Mouse (Mus musculus) midbrain, embryonic 10.5 days (tissue): Measurements from ENCODE around the gene Pdcd1lg2. TPM values are rescaled to one million over a fixed set of nuclear protein-coding genes. Genes with fewer than 3 reads are reported as not detected.

Source experiments
- DNase-seq: peaks from one replicate; pipeline ENCODE4 v3.0.0-alpha.2; 2017; ENCODE audit warnings: low spot score
- H3K27ac ChIP-seq: fragments of 300-500 bp; sonication (generic); replicated peaks from 2 replicates; pipeline ENCODE4 v1.5.1; 2016; ENCODE audit warnings: mild to moderate bottlenecking
- H3K27me3 ChIP-seq: fragments of 300-500 bp; sonication (generic); 2 replicates; pipeline ENCODE4 v1.6.1; 2016; ENCODE audit warnings: low read depth, mild to moderate bottlenecking; ENCODE audit not compliant: poor library complexity, severe bottlenecking
- H3K36me3 ChIP-seq: fragments of 300-500 bp; sonication (generic); 2 replicates; pipeline ENCODE4 v1.6.1; 2016; ENCODE audit warnings: mild to moderate bottlenecking, moderate library complexity
- H3K4me1 ChIP-seq: fragments of 300-500 bp; sonication (generic); 2 replicates; pipeline ENCODE4 v1.6.1; 2016
- H3K4me3 ChIP-seq: fragments of 300-500 bp; sonication (generic); 2 replicates; pipeline ENCODE4 v1.5.1; 2016; ENCODE audit warnings: mild to moderate bottlenecking, moderate library complexity
- H3K9me3 ChIP-seq: fragments of 300-500 bp; sonication (generic); replicated peaks from 2 replicates; pipeline ENCODE4 v1.6.1; 2016; ENCODE audit warnings: mild to moderate bottlenecking
- WGBS: fragments of 180-500 bp; shearing (Covaris S2); methylation state at CpG from one replicate; pipeline ENCODE4 v1.1.7; 2016; 5-methylcytosine and 5-hydroxymethylcytosine counted together
- polyA plus RNA-seq: library from polyadenylated mRNA; unstranded; fragments of >200 nt; fragmentation: Nextera tagmentation; extraction: Ambion mirVana; gene quantifications from 2 replicates; pipeline ENCODE4 v1.2.1, GENCODE M21; 2016

The Pdcd1lg2 gene
- polyA plus RNA-seq, 1 experiment from 2014 or later, result not detected

DNA sequence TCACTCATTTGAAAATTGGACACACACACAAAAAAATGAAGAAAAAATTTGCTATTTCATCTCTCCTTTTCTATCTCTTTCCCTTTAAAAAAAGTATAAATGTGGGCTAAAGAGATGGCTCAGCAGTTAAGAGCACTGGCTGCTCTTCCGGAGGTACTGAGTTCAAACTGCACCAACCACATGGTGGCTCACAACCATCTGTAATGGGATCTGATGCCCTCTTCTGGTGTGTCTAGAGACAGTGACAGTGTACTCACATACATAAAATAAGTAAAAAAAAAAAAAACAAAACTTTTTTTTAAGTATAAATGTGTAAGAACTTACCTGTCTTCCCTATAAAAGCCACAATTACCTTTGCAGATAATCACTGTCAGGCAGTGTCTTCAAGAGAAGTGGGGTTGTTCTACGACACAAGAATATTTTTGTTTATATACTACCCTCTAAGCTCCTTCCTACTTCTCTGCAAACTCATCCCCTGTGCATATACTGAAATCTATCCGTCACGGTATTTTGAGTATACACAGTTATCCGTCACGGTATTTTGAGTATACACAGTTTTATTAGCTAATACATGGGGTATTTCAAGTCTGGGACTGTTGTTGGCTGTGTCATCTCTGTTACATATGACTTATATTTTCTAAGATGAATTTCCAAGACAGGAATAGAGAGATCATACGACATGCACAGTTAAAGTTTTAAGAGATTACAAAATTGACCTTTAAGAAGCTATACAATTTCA lies 40.0 kb upstream of the Pdcd1lg2 start:
- no peak for DNase-seq
- peaks cover 11% of the 10 kb centered on the region for H3K4me1 ChIP-seq
- 94% methylated on average over 7 of the region's 7 CpGs for WGBS
- H3K36me3 ChIP-seq, result no peaks in the 10 kb centered on the region
- no peaks in the 10 kb centered on the region for H3K9me3 ChIP-seq
- no peak overlapping the region for H3K4me3 ChIP-seq
- peaks cover 27% of the 10 kb centered on the region for H3K27me3 ChIP-seq
- no peak overlapping the region for H3K27ac ChIP-seq

- Histone ChIP-seq H3K36me3 (no peaks in the 10 kb centered on the region), H3K4me1 (peaks cover 11% of the 10 kb centered on the region), H3K4me3 (no peak overlapping the region), H3K27me3 (peaks cover 20% of the 10 kb centered on the region), H3K27ac (no peak overlapping the region), H3K9me3 (no peaks in the 10 kb centered on the region)
- WGBS, result 85% methylated on average over 18 of the region's 18 CpGs
- DNase-seq, result no peak
Measured at GRCm38 (mm10) chr19:29371284-29372081, 39.2 kb upstream of the Pdcd1lg2 start.

- Histone ChIP-seq H3K9me3 (no peaks in the 10 kb centered on the region), H3K36me3 (no peaks in the 10 kb centered on the region), H3K27me3 (peaks cover 13% of the 10 kb centered on the region), H3K4me1 (peaks cover 6% of the 10 kb centered on the region), H3K27ac (no peak overlapping the region), H3K4me3 (no peak overlapping the region)
- DNase-seq, result no peak
- 87% methylated on average over 4 of the region's 4 CpGs for WGBS
Measured at GRCm38 (mm10) chr19:29372138-29372537, 38.6 kb upstream of the Pdcd1lg2 start.

DNA sequence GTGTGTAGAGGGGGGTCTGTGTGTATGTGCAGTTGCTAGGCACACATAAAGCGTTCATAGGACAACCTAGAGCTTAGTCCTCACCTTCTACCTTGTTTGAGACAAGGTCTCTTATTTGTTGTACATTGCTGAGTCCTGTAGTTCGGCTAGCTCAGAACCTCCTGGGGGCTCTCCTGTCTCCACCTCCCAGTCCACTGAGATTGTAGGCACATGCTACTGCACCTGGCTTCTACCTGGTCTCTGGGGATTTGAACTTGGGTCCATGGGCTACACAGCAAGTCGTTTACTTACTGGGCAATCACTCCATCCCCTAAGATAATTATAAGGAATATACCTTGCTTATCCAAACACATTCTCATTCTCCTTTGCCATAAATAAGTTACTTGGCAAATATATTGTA lies 38.1 kb upstream of the Pdcd1lg2 start:
- WGBS, result 93% methylated on average over 3 of the region's 3 CpGs
- Histone ChIP-seq H3K4me3 (no peak overlapping the region), H3K9me3 (no peaks in the 10 kb centered on the region), H3K27me3 (peaks cover 8% of the 10 kb centered on the region), H3K4me1 (peaks cover under 1% of the 10 kb centered on the region), H3K36me3 (no peaks in the 10 kb centered on the region), H3K27ac (no peak overlapping the region)
- DNase-seq, result no peak

DNA sequence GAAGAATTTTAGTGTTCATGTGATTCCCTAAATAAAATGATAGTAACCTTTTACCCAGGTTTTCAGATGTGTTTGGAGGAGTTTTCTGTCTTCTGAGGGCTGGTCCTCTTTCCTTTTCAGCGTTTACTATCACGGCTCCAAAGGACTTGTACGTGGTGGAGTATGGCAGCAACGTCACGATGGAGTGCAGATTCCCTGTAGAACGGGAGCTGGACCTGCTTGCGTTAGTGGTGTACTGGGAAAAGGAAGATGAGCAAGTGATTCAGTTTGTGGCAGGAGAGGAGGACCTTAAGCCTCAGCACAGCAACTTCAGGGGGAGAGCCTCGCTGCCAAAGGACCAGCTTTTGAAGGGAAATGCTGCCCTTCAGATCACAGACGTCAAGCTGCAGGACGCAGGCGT lies 37.3 kb upstream of the Pdcd1lg2 start:
- DNase-seq, result no peak
- Histone ChIP-seq H3K36me3 (no peaks in the 10 kb centered on the region), H3K4me1 (no peaks in the 10 kb centered on the region), H3K27me3 (peaks cover under 1% of the 10 kb centered on the region; the same call in 1 of the 2 replicates), H3K27ac (no peak overlapping the region), H3K9me3 (no peaks in the 10 kb centered on the region), H3K4me3 (peak overlapping the region; percentile 16; the same call in 1 of the 2 replicates)
- WGBS, result 43% methylated on average over 11 of the region's 11 CpGs

DNA sequence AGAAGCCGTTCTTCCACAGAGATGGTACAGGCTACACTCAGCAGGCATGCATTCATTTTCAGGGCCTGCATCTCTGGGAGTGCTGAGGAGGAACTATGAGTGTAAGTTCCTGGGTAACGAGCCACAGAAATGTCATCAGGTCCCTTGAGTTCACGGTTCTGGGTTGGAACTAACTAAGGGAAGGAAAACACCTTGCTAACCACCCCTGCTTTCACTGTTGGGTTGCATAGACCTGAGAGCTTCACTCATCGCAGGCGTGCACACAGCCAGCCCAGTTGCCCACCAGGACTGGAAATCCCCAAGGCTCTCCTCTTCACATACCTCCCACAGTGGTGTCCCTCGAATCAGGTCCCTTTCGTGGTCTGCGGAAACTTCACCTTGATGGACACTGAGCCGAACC lies 35.8 kb upstream of the Pdcd1lg2 start:
- no peak overlapping the region for H3K27ac ChIP-seq
- DNase-seq, result no peak
- no peaks in the 10 kb centered on the region for H3K9me3 ChIP-seq
- H3K4me1 ChIP-seq, result no peaks in the 10 kb centered on the region
- H3K36me3 ChIP-seq, result no peaks in the 10 kb centered on the region
- 86% methylated on average over 9 of the region's 9 CpGs for WGBS
- no peaks in the 10 kb centered on the region for H3K27me3 ChIP-seq
- H3K4me3 ChIP-seq, result no peak overlapping the region

- Histone ChIP-seq H3K27ac (no peak overlapping the region), H3K4me3 (no peak overlapping the region), H3K9me3 (no peaks in the 10 kb centered on the region), H3K36me3 (no peaks in the 10 kb centered on the region), H3K4me1 (no peaks in the 10 kb centered on the region), H3K27me3 (no peaks in the 10 kb centered on the region)
- WGBS, result 76% methylated on average over 3 of the region's 3 CpGs
- no peak for DNase-seq
Measured at GRCm38 (mm10) chr19:29376382-29376781, 34.3 kb upstream of the Pdcd1lg2 start.

DNA sequence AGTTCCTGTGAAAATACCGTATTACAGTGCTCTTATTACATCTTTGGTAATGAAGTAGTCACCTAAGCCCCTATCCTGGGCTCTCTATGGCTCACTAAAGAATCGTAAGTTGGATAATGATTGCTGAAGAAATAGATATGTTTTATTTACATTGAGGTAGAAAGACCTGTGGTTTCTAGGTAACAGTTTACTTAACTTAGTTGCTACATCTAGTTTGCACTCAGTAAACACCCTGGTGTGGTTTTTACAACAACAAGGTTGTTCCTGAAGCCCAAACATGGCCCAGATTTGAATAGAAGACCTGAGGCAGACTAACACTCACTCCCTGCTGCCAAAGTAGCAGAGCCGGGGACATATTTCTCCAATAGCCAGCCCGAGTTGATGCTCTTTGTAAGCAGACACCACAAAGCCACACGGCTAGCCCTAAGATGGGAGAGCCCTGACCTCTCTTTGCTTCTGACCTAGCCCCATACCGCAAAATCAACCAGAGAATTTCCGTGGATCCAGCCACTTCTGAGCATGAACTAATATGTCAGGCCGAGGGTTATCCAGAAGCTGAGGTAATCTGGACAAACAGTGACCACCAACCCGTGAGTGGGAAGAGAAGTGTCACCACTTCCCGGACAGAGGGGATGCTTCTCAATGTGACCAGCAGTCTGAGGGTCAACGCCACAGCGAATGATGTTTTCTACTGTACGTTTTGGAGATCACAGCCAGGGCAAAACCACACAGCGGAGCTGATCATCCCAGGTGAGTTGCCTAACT lies 30.7 kb upstream of the Pdcd1lg2 start:
- H3K9me3 ChIP-seq, result no peaks in the 10 kb centered on the region
- no peak overlapping the region for H3K4me3 ChIP-seq
- 92% methylated on average over 14 of the region's 14 CpGs for WGBS

DNA sequence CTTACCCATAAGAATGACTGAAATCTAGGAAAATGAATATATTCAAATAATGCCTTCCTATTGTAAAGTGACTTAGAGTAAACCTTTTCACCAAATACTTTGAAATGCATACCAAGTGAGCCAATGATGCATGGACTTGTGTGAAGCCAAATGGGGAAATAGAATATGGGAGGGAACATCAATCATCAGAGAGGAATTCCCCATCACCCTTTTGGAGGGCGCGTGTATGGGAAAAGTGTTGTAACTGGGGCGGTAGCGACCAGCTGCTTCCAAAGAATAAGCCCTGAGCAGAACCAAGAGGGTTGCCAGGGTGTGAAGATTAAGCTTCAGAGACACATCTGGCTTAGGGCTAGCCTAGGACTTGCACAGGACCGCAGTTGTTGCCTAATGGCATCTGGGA lies 27.4 kb upstream of the Pdcd1lg2 start:
- no peaks in the 10 kb centered on the region for H3K27me3 ChIP-seq
- no peak overlapping the region for H3K4me3 ChIP-seq
- no peak for DNase-seq
- no peaks in the 10 kb centered on the region for H3K9me3 ChIP-seq
- no peaks in the 10 kb centered on the region for H3K36me3 ChIP-seq
- no peak overlapping the region for H3K27ac ChIP-seq
- H3K4me1 ChIP-seq, result no peaks in the 10 kb centered on the region
- 94% methylated on average over 5 of the region's 5 CpGs for WGBS

More for the DNA sequence above, 30.7 kb upstream of the Pdcd1lg2 start:
- H3K27me3 ChIP-seq, result no peaks in the 10 kb centered on the region
- H3K4me1 ChIP-seq, result no peaks in the 10 kb centered on the region
- no peaks in the 10 kb centered on the region for H3K36me3 ChIP-seq
- DNase-seq, result no peak
- no peak overlapping the region for H3K27ac ChIP-seq

- 88% methylated on average over 9 of the region's 9 CpGs for WGBS
- H3K27ac ChIP-seq, result no peak overlapping the region
- H3K4me1 ChIP-seq, result no peaks in the 10 kb centered on the region
- DNase-seq, result no peak
- no peak overlapping the region for H3K4me3 ChIP-seq
- no peaks in the 10 kb centered on the region for H3K36me3 ChIP-seq
- H3K9me3 ChIP-seq, result no peaks in the 10 kb centered on the region
- no peaks in the 10 kb centered on the region for H3K27me3 ChIP-seq
Measured at GRCm38 (mm10) chr19:29384412-29384811, 26.3 kb upstream of the Pdcd1lg2 start.

DNA sequence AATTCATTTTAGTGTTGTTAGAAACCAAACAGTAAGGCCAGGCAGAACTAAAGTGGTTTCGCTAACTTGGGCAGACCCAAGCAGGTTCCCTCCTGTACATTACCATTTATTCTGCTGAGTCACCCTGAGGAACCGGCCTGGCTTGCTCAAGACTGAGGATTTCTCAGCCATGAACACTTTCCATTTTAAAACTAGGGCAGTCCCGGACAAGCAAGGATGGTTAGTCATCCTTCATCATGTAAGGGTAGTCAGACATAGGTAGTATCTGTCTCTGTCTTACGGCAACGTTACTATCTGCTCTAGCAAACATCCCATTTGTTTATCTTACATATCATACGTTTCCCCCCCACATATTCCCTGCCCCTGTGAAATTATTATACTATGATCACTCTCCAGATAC lies 25.7 kb upstream of the Pdcd1lg2 start:
- Histone ChIP-seq H3K9me3 (no peaks in the 10 kb centered on the region), H3K27ac (no peak overlapping the region), H3K4me3 (no peak overlapping the region), H3K4me1 (no peaks in the 10 kb centered on the region), H3K27me3 (no peaks in the 10 kb centered on the region), H3K36me3 (no peaks in the 10 kb centered on the region)
- DNase-seq, result no peak
- 87% methylated on average over 6 of the region's 6 CpGs for WGBS

GRCm38 (mm10) chr19:29385822-29386221 lies 24.9 kb upstream of the Pdcd1lg2 start:
- Histone ChIP-seq H3K4me3 (no peak overlapping the region), H3K27ac (no peak overlapping the region), H3K36me3 (no peaks in the 10 kb centered on the region), H3K9me3 (no peaks in the 10 kb centered on the region), H3K4me1 (no peaks in the 10 kb centered on the region), H3K27me3 (no peaks in the 10 kb centered on the region)
- DNase-seq, result no peak
- 90% methylated on average over 4 of the region's 4 CpGs for WGBS
